Comparison of ENCODE assay signal across 8 mouse cellular contexts in genomic region chr6:54228874-54229273, GRCm38 (mm10).
DNase-seq lines count a peak whose midpoint lies in the region; ATAC-seq and TF ChIP-seq lines count a peak whose summit lies in the region.

No protein-coding gene starts in this region.

- H3K36me3 ChIP-seq in hindbrain, embryonic 14.5 days (replicated peaks; ENCODE audit: control insufficient read depth, insufficient read depth), result no peaks in the 10 kb centered on the region

- no peak for TF ChIP-seq CTCF in lung, adult 2 months (IDR thresholded peaks at IDR 0.05; ENCODE audit: insufficient read depth, low read length)

- TF ChIP-seq POLR2A in lung, adult 2 months (IDR thresholded peaks at IDR 0.05; ENCODE audit: borderline replicate concordance, extremely low read depth, low read depth, low read length), result no peak

- H3K4me1 ChIP-seq in hindbrain, embryonic 14.5 days (replicated peaks; ENCODE audit: control insufficient read depth, insufficient read depth, low read length), result peaks cover 18% of the 10 kb centered on the region; the same call in 1 of the 2 replicates
- no peaks in the 10 kb centered on the region for H3K4me1 ChIP-seq in lung, adult 2 months (ENCODE audit: control insufficient read depth, insufficient read depth, low read length)

- no peaks in the 10 kb centered on the region for H3K9me3 ChIP-seq in hindbrain, embryonic 14.5 days (ENCODE audit: control insufficient read depth, low read length)

- H3K27ac ChIP-seq in hindbrain, embryonic 14.5 days, result no peak overlapping the region

- H3K27me3 ChIP-seq in hindbrain, embryonic 14.5 days (ENCODE audit: control insufficient read depth, insufficient read depth, low read length), result no peaks in the 10 kb centered on the region

- no peak overlapping the region for H3K4me3 ChIP-seq in hindbrain, embryonic 14.5 days (replicated peaks; ENCODE audit: low read length)
- H3K4me3 ChIP-seq in lung, adult 2 months (replicated peaks; ENCODE audit: extremely low read depth, low read depth, low read length), result no peak overlapping the region

- WGBS in hindbrain, embryonic 14.5 days, result 9% methylated on average over 2 of the region's 2 CpGs
- WGBS in lung, adult 2 months, result 2% methylated on average over 2 of the region's 2 CpGs

- no peak overlapping the region for H3K4me2 ChIP-seq in hindbrain, embryonic 14.5 days (replicated peaks)

- no peak overlapping the region for H3K9ac ChIP-seq in hindbrain, embryonic 14.5 days

- no peak for DNase-seq in frontal cortex, postnatal 25 days (ENCODE audit: low spot score in 2 of 2)
- DNase-seq in urinary bladder, adult 18-20 months (ENCODE audit: low spot score in 2 of 2), result peak; percentile 9 to 15
- no peak for DNase-seq in urinary bladder, postnatal 4 days (ENCODE audit: low spot score in 2 of 2)
- peak; percentile 86 for DNase-seq in embryo, embryonic 10 days (ENCODE audit: low spot score)
- DNase-seq in hindbrain, embryonic 14.5 days (ENCODE audit: low spot score), result peak; percentile 86
- DNase-seq in lung, adult 2 months, result peak; percentile 16

- peak; percentile 67 for ATAC-seq in frontal cortex, adult (ENCODE audit: low TSS enrichment)
- ATAC-seq in hindbrain, embryonic 14.5 days (ENCODE audit: low FRiP score), result 0 out of 2 replicates have a peak, but pooled peaks have one; percentile 34
- peak; percentile 36; the same call in 1 of the 2 replicates for ATAC-seq in neutrophil, adult 5-6 weeks (ENCODE audit: extremely low read depth, insufficient number of reproducible peaks, low FRiP score, poor library complexity, severe bottlenecking)

Comparison
In these comparisons a context has a peak if more than half of its experiments do, and no peak if none do; other contexts are left out.
1. DNase-seq: peak in urinary bladder, adult 18-20 months (2 of 2), embryo, embryonic 10 days (single experiment), hindbrain, embryonic 14.5 days (single experiment) and lung, adult 2 months (single experiment); none in frontal cortex, postnatal 25 days (0 of 2) and urinary bladder, postnatal 4 days (0 of 2).
2. Peak in every context shown above with its lines, with median percentiles within 50 percentile points of each other: ATAC-seq.